Mouse (Mus musculus) limb, embryonic 14.5 days (tissue): ENCODE data around the gene Amigo1. TPM values are rescaled to one million over a fixed set of nuclear protein-coding genes. Genes with fewer than 3 reads are reported as not detected.

Experiments
- ATAC-seq: fragments of 200-750 bp; cut with Nextera tagmentation; 2 replicates; pipeline ENCODE4 v1.8.0; 2017; ENCODE audit warnings: low read depth, moderate number of reproducible peaks, moderate TSS enrichment; ENCODE audit not compliant: low FRiP score
- DNase-seq: peaks from one replicate; pipeline ENCODE4 v3.0.0-alpha.2; 2015; ENCODE audit warnings: low spot score
- H3K27ac ChIP-seq: fragments of 300-500 bp; sonication (generic); replicated peaks from 2 replicates; pipeline ENCODE4 v1.5.1; 2014; ENCODE audit warnings: low read depth, mild to moderate bottlenecking, low read length, moderate library complexity, mixed read lengths
- H3K27me3 ChIP-seq: fragments of 300-500 bp; sonication (generic); 2 replicates; pipeline ENCODE4 v1.6.1; 2014; ENCODE audit warnings: low read length, mixed read lengths; ENCODE audit not compliant: control insufficient read depth, insufficient read depth
- H3K36me3 ChIP-seq: fragments of 300-500 bp; sonication (generic); 2 replicates; pipeline ENCODE4 v1.6.1; 2014; ENCODE audit warnings: mild to moderate bottlenecking, low read length, moderate library complexity, mixed read lengths; ENCODE audit not compliant: control insufficient read depth, insufficient read depth
- H3K4me1 ChIP-seq: fragments of 300-500 bp; sonication (generic); 2 replicates; pipeline ENCODE4 v1.6.1; 2014; ENCODE audit warnings: antibody characterized with exemption, low read length, mixed read lengths; ENCODE audit not compliant: control insufficient read depth, insufficient read depth
- H3K4me2 ChIP-seq: fragments of 300-500 bp; sonication (generic); replicated peaks from 2 replicates; pipeline ENCODE4 v1.6.1; 2014; ENCODE audit warnings: low read depth, mild to moderate bottlenecking, low read length, moderate library complexity; ENCODE audit not compliant: severe bottlenecking
- H3K4me3 ChIP-seq: fragments of 300-500 bp; sonication (generic); replicated peaks from 2 replicates; pipeline ENCODE4 v1.5.1; 2014; ENCODE audit warnings: low read length
- H3K9ac ChIP-seq: fragments of 300-500 bp; sonication (generic); 2 replicates; pipeline ENCODE4 v1.6.1; 2014; ENCODE audit warnings: mild to moderate bottlenecking, low read depth, low read length, moderate library complexity; ENCODE audit not compliant: severe bottlenecking
- H3K9me3 ChIP-seq: fragments of 300-500 bp; sonication (generic); 2 replicates; pipeline ENCODE4 v1.6.1; 2016; ENCODE audit warnings: low read length; ENCODE audit not compliant: control insufficient read depth
- POLR2A ChIP-seq: fragments of 200-500 bp; IDR thresholded peaks from 2 replicates; pipeline ENCODE4 v1.8.0; 2012; ENCODE audit warnings: inconsistent platforms, mild to moderate bottlenecking, moderate library complexity, borderline replicate concordance; ENCODE audit not compliant: insufficient read depth, insufficient read length; ENCODE audit errors: extremely low read depth
- WGBS: fragments of 180-500 bp; shearing (Covaris S2); extraction: QIAGEN DNeasy Blood & Tissue Kit; methylation state at CpG from one replicate; pipeline ENCODE4 v1.1.7; 2014; 5-methylcytosine and 5-hydroxymethylcytosine counted together
- polyA plus RNA-seq, 2 experiments: library from polyadenylated mRNA; depleted of rRNA in 1 of 2; stranded (reverse) in 1 of 2; unstranded in 1 of 2; fragments of >200 nt; fragmentation: Nextera tagmentation in 1 of 2; extraction: Ambion mirVana in 1 of 2; gene quantifications; 2 replicates each; pipeline versions ENCODE4 v1.2.1 to v1.2.3; 2012 to 2014

Gene Amigo1
- polyA plus RNA-seq, 2 experiments = 5.4 to 11.3 TPM

GRCm38 (mm10) chr3:108211845-108212244 is 25.7 kb downstream of the Amigo1 start:
- DNase-seq (no peak), ATAC-seq (no peak)
- Histone ChIP-seq H3K4me3 (no peak overlapping the region), H3K36me3 (peaks cover 7% of the 10 kb centered on the region), H3K27me3 (no peaks in the 10 kb centered on the region), H3K9me3 (no peaks in the 10 kb centered on the region), H3K4me1 (peaks cover 18% of the 10 kb centered on the region), H3K27ac (no peak overlapping the region), H3K4me2 (no peak overlapping the region), H3K9ac (no peak overlapping the region)
- 83% methylated on average over 6 of the region's 6 CpGs for WGBS
- no peak for TF ChIP-seq POLR2A

GRCm38 (mm10) chr3:108212406-108212805 is 26.3 kb downstream of the Amigo1 start:
- DNase-seq (no peak), ATAC-seq (no peak)
- Histone ChIP-seq H3K27me3 (no peaks in the 10 kb centered on the region), H3K4me3 (no peak overlapping the region), H3K9ac (no peak overlapping the region), H3K4me1 (peaks cover 14% of the 10 kb centered on the region), H3K9me3 (no peaks in the 10 kb centered on the region), H3K27ac (no peak overlapping the region), H3K4me2 (no peak overlapping the region), H3K36me3 (peaks cover 2% of the 10 kb centered on the region; the same call in 1 of the 2 replicates)
- WGBS = 79% methylated on average over 8 of the region's 8 CpGs
- TF ChIP-seq POLR2A = no peak

- no peak for TF ChIP-seq POLR2A
- ATAC-seq (no peak), DNase-seq (peak; percentile 53)
- H3K4me1 ChIP-seq = no peaks in the 10 kb centered on the region; the same call in 1 of the 2 replicates
- 15% methylated on average over 5 of the region's 5 CpGs for WGBS
- no peak overlapping the region for H3K4me3 ChIP-seq
- H3K9ac ChIP-seq = no peak overlapping the region
- no peaks in the 10 kb centered on the region for H3K9me3 ChIP-seq
- H3K4me2 ChIP-seq = no peak overlapping the region
- no peak overlapping the region for H3K27ac ChIP-seq
- no peaks in the 10 kb centered on the region for H3K27me3 ChIP-seq
- H3K36me3 ChIP-seq = no peaks in the 10 kb centered on the region
Measured at GRCm38 (mm10) chr3:108214734-108215133, 28.6 kb downstream of the Amigo1 start.

GRCm38 (mm10) chr3:108220661-108221060 is 34.5 kb downstream of the Amigo1 start:
- Histone ChIP-seq H3K4me2 (no peak overlapping the region), H3K9me3 (no peaks in the 10 kb centered on the region), H3K36me3 (no peaks in the 10 kb centered on the region), H3K27me3 (peaks cover 23% of the 10 kb centered on the region), H3K9ac (no peak overlapping the region), H3K4me3 (no peak overlapping the region), H3K4me1 (no peaks in the 10 kb centered on the region; the same call in 1 of the 2 replicates), H3K27ac (no peak overlapping the region)
- 74% methylated on average over 3 of the region's 3 CpGs for WGBS
- ATAC-seq (no peak), DNase-seq (no peak)
- no peak for TF ChIP-seq POLR2A

- Histone ChIP-seq H3K4me2 (peak overlapping the region; percentile 80), H3K9ac (peak overlapping the region; percentile 53), H3K27ac (0 out of 2 replicates have a peak overlapping the region, but pooled peaks have one; percentile 20), H3K9me3 (no peaks in the 10 kb centered on the region), H3K4me3 (peak overlapping the region; percentile 45), H3K27me3 (peaks cover 42% of the 10 kb centered on the region), H3K4me1 (peaks cover 7% of the 10 kb centered on the region), H3K36me3 (no peaks in the 10 kb centered on the region)
- DNase-seq (no peak), ATAC-seq (peak; percentile 59)
- no peak for TF ChIP-seq POLR2A
- WGBS = 3% methylated on average over 63 of the region's 67 CpGs
Measured at GRCm38 (mm10) chr3:108225711-108226557, 39.8 kb downstream of the Amigo1 start.
